Mouse (Mus musculus): Measurements from ENCODE around the gene Tedc2.
A peak's percentile ranks its signal among the peaks of the same experiment; 100 is the strongest.

Gene Tedc2

GRCm38 (mm10) chr17:24212441-24213018 is 8.1 kb downstream of the Tedc2 start:
- DNase-seq (ENCODE audit: low read depth), result no peak

- DNase-seq (ENCODE audit: low read depth), result no peak
Measured at GRCm38 (mm10) chr17:24211631-24212440, 8.8 kb downstream of the Tedc2 start.

DNA sequence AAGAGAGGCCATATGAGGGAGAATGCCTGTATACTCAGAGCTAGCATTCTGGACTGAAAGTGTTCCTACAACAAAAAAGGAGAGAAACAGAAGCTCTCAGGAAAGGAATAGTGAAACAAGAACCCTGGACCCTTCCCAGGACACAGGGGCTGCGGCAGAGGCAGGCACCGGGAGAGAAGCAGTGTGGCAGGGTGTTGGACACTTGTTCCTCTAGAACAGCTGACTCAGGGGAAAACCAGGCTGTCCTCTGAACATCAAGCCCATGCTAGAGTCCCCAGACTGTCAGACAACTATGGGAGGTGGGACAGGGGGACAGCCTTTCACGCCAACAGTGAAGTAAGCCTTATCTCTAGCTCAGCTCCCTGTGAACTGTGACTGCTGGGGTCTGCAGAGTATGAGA is 10.1 kb downstream of the Tedc2 start:
- DNase-seq (ENCODE audit: low read depth), result no peak

- DNase-seq (ENCODE audit: low read depth), result no peak
Measured at GRCm38 (mm10) chr17:24209916-24210240, 10.8 kb downstream of the Tedc2 start.

DNA sequence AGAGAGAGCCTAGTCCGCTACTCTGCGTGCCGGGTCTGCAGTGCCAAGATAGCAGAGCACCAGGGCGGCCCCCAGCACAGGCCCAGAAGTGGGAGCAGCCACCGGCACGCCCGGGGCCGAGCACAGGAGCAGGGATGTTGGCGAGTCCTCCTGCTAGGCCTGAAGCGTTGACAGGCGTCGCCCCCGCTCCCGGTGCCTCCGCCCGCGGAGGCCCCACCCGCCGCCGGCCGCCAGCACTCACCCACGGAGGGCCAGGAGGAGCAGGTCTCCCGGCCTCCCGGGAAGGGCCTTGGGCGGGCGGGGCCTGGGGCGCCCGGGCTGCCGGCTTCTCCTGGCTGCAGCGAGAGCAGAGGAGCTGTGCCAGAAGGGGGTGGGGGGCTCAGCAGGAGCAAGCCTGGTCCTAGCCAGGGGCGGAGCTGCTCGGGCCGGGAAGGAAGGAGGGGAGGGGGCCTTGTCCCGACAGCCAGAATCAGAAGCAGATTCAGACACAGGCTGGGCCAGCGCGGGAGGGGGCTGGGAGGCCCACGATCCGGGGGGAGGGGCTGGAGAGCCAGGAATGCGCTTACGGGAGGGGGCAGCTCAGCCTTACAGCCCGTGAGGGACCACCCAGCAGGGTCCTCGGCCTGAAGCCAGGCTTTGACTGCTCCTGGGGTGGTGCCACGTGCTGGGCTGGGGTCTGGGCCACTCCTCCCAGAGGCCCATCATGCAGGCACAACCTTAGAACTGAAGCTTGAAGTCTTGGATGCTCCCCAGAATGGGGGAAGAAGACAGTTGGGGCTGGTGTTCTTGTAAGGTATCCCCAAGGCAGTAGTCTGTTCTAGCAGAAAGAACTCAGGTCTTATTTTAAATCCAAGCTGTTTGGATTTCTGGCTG is 11.4 kb downstream of the Tedc2 start, which contains the start of gene Ntn3:
Gene Ntn3 (minus strand): TSS at position 489 of the 873 bp plus-strand sequence.
- DNase-seq (ENCODE audit: low read depth), result peak; percentile 85

DNA sequence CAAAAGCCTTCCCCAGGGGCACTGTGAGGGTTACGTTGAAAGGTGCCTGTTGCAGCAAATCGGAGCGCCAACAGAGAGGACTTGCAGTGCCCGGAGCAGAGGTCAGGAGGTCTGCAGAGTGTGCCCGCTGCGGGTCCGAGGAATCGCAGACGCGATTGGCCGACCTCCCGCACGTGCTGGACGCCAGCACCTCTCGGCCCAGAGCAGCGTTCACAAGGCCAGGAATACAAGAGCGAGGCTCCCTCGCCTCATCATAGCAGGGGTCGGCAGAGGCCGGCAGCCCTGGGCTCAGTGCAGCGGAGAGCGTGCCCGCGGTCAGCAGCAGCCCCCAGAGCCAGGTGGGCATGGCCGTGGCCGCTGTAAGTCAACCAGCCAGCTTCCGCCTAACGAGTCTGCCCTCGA is 12.0 kb downstream of the Tedc2 start:
- no peak for DNase-seq (ENCODE audit: low read depth)

DNA sequence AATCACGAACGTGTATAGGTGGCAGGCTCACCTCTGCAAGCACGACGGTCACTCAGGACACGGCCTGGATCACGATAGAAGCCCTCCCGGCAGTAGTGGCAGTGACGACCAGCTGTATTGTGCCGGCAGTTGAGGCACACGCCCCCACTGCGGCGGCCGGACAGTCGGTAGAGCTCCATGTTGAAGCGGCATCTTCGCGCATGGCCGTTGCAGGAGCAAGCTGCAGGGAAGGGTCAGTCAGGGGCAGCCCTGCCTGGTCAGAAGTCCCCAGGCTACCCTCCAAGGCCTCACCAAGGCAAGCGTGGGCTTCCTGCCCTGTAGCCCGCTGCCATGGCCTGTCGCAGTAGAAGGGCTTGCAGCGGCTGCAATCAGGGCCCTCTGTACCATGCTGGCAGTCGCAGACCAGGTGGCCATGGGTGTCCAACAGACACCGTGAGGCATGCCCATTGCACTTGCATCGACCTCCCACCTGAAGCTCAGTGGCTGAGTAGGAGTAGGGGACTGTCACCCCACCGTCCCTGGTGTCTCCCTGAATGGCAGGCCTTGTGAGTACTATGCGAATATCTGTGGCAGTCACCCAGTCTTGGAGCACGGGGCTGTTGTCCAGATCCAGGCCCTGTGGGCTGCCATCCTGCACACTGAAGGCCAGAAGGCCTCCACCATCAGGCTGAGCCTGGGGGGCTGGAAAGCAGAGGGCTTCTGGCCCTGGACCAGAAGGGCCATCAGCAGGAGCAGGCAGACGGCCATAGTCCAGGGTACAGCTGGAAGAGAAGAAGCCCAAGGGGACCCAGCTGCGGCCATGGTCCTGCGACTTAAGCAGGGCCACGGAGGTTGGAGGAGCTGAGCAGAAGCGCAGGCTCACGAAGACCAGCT is 12.6 kb downstream of the Tedc2 start:
- DNase-seq (ENCODE audit: low read depth), result no peak

DNA sequence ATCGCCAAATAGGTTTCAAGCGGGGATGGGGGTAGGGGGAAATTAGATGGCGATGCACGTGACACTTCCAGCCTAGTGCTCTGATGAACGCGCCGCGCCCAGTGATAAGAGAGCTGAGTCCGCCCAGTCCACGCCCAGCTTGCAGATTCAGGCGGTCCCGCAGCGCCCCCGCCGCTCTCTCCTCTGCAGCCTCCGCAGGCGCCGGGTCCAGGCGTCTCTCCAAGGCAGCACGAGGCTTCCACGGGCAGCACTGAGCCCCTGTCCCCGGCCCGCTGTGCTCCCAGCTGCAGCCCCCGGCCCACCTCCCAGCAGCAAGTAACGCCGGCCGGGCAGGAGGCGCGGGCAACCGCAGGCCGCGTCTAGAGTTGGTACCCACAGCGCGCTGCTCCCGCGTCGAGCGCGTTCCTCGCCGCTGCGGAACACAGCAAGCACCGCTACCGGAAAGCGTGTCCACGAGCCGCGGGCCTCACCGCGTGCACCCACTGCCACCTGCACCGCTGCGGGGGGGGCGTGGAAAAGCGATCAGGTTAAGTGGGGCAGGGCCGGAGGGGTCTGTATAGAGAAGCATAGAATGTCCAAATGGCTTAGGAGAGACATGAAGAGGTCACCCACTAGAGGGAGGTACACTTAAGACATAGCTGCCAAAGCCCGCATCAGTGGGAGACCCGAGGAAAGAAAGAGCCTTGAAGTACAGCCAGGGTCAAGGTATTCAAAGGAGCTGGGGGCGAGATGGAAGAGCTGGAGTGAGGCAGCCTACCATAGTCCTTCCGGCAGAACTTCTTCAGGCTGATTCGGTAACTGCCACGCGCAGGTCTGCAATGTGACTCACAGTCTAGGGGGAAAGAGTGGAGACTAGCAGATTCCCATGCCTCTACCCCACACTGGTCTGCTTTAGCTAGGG is 13.9 kb downstream of the Tedc2 start:
- peak; percentile 74 for DNase-seq (ENCODE audit: low read depth)

DNA sequence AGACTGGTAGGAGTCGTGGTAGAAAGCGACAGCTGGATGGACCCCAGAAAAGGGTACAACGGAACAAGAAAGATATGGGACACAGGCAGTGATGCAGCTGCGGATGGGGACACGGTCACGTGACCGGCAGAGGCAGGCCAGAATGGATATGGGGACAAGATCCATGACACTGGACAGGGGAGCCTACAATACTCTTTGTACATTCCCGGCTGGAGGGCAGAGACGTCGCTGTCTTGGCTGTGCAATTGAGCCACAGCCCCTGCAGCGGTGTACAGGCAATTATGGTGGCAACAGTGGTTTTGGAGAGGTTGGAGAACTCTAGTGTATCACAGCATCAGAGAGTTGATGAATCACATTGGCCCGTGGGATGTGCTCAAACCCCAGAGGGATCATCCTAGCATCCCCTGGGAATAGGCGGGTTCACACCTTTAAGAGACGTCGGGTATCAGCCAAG is 14.7 kb downstream of the Tedc2 start:
- no peak for DNase-seq (ENCODE audit: low read depth)

GRCm38 (mm10) chr17:24205284-24205888 is 15.3 kb downstream of the Tedc2 start, which contains the start of gene Tbc1d24:
TSS of gene Tbc1d24 (minus strand) at chr17:24205562.
- peak; percentile 86 for DNase-seq (ENCODE audit: low read depth)

GRCm38 (mm10) chr17:24204846-24205245 is 15.8 kb downstream of the Tedc2 start:
- DNase-seq (ENCODE audit: low read depth), result no peak

- no peak for DNase-seq (ENCODE audit: low read depth)
Measured at GRCm38 (mm10) chr17:24203611-24204534, 16.8 kb downstream of the Tedc2 start.

GRCm38 (mm10) chr17:24203068-24203467 is 17.6 kb downstream of the Tedc2 start:
- peak; percentile 74 for DNase-seq (ENCODE audit: low read depth)

- DNase-seq (ENCODE audit: low read depth), result no peak
Measured at GRCm38 (mm10) chr17:24201092-24201491, 19.6 kb downstream of the Tedc2 start.

DNA sequence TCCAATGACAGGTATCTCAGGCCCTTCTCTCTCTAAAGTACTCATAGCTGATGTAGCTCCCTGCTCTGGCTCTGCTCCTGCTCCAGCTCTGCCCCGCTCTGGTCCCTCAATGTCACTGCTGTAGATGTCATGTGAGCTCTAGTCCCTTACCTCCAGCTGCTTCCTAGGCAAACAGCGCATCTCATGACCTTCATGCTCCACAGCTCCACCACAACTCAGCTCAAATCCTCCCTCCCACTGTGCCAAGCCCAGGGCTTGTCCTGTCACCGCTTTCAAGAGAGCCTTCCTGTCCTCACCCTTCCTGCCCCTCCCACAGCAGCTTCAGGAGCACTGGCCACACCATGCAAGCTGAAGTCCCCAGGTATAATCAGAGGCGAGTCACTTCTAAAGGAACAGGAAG is 20.9 kb downstream of the Tedc2 start:
- DNase-seq (ENCODE audit: low read depth), result no peak

DNA sequence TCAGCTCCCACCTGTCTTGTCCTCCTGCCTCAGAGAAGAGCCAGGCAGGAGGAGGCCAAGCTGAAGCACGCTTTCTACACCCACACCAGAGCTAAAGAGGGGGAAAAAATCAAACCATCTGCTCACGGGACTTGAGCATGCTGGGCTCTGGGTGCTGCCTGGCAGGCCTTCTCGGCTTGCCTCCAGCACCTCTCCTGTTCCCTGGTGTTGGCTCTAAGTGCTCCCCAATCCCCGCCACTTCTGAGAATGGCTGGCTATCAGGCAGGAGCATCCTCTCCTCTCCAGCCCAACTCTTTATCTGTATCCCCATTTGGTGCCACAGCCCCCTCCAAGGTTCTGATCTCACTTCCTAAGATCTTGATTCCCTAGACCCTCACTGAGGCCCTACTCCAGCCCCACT is 21.4 kb downstream of the Tedc2 start:
- DNase-seq (ENCODE audit: low read depth), result no peak

DNA sequence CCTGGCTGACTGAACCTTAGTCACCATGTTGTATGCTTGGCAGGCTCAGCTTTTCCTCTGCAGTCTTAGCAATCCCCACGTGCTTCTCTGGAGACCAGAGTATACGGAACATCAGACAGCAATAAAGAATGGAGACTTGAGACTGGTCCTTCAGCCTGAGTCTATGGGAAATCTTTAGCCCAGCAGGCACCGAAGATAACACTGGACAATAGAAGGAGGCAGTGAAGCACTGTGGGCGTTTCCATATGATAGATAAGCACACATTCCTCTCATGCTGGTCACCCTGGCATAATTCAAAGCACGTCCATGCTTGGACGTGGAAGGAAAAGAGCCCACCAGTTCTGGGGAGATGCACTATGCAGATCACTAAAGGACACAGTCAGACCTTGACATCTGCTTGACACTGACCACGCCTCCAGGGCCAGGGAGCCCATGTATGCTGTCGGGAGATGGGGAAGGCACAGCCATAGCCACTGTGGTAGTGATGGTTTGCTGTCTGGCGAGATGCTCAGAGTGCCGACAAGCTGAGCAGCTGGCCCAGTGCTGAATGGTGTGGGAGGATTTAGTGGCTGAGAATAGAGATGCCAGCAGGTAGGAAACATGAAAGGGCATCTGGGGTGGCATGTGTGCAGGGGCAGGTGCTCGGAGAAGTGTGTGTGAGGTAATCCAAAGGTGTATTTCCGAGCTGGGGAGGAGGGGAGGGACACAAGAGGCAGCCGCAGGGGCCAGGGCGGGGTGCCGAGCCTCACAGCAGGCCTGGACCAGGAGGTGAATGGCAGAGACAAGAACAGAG is 23.4 kb downstream of the Tedc2 start:
- DNase-seq (ENCODE audit: low read depth), result no peak

- DNase-seq (ENCODE audit: low read depth), result no peak
Measured at GRCm38 (mm10) chr17:24195349-24195748, 25.3 kb downstream of the Tedc2 start.
